ENCODE assay signal across 21 mouse cellular contexts in genomic region chr13:98945381-98945780, GRCm38 (mm10). TPM values are rescaled to one million over a fixed set of nuclear protein-coding genes. Genes with fewer than 3 reads are reported as not detected.
DNase-seq lines count a peak whose midpoint lies in the region; ATAC-seq and TF ChIP-seq lines count a peak whose summit lies in the region.
"Had no signal": no experiment of that assay in that cellular context is flagged by ENCODE, and none has a peak within 500 bp of the region (broad histone marks: within the 10 kb centered on the region; RNA-seq: fewer than 3 reads in every experiment).

No protein-coding gene starts in this region.

- H3K36me3 ChIP-seq in liver, embryonic 12.5 days: no peaks in the 10 kb centered on the region
- no peaks in the 10 kb centered on the region for H3K36me3 ChIP-seq in splenic B cell, adult 2 months (ENCODE audit: control insufficient read depth, insufficient read depth, low read length, poor library complexity, severe bottlenecking)
- H3K36me3 ChIP-seq: limb, embryonic 15.5 days; midbrain, embryonic 13.5 days had no signal

- H3K9me3 ChIP-seq in liver, embryonic 12.5 days (replicated peaks): no peaks in the 10 kb centered on the region
- H3K9me3 ChIP-seq: limb, embryonic 15.5 days; midbrain, embryonic 13.5 days had no signal

- peak; percentile 47 for DNase-seq in kidney, adult 9 months
- no peak for DNase-seq in kidney, adult 11 months
- DNase-seq in splenic B cell, adult 2 months (ENCODE audit: low read depth, low spot score): peak; percentile 74
- no peak for DNase-seq in adrenal gland, postnatal 25 days
- no peak for DNase-seq in heart, postnatal 36 days
- DNase-seq: adrenal gland, postnatal 36 days; cerebellum, postnatal 14 days; heart, postnatal 4 days; layer of hippocampus, adult 9-11 months; right cerebral cortex, adult 18-20 months; thymus, adult 2 months had no signal

- no peak for ATAC-seq in liver, embryonic 12.5 days
- no peak for ATAC-seq in cerebellum, adult (ENCODE audit: insufficient number of reproducible peaks, low FRiP score, low TSS enrichment)
- ATAC-seq: forebrain, embryonic 16.5 days; midbrain, embryonic 13.5 days had no signal

- H3K27me3 ChIP-seq in liver, embryonic 12.5 days (replicated peaks): no peaks in the 10 kb centered on the region
- H3K27me3 ChIP-seq in splenic B cell, adult 2 months (ENCODE audit: control insufficient read depth, insufficient read depth, low read length, poor library complexity, severe bottlenecking): no peaks in the 10 kb centered on the region
- H3K27me3 ChIP-seq: limb, embryonic 15.5 days; midbrain, embryonic 13.5 days had no signal

- H3K4me1 ChIP-seq in bone marrow macrophage, adult 2 months (ENCODE audit: control insufficient read depth, insufficient read depth, low read length): peaks cover 13% of the 10 kb centered on the region
- H3K4me1 ChIP-seq in liver, embryonic 12.5 days: peaks cover 22% of the 10 kb centered on the region
- H3K4me1 ChIP-seq: midbrain, embryonic 13.5 days had no signal

- intact Hi-C loops in heart, postnatal 36 days (cut with DNase I): no loop called here

- TF ChIP-seq POLR2A in bone marrow macrophage, adult 2 months (IDR thresholded peaks at IDR 0.05; ENCODE audit: borderline replicate concordance, low read depth, low read length): no peak

- H3K27ac ChIP-seq in bone marrow macrophage, adult 2 months (ENCODE audit: insufficient read depth, low read depth, low read length): peak overlapping the region; percentile 85
- no peak overlapping the region for H3K27ac ChIP-seq in liver, embryonic 12.5 days
- H3K27ac ChIP-seq: limb, embryonic 15.5 days; midbrain, embryonic 13.5 days had no signal

- H3K9ac ChIP-seq in liver, embryonic 12.5 days: no peak overlapping the region
- H3K9ac ChIP-seq: limb, embryonic 15.5 days; midbrain, embryonic 13.5 days had no signal

- 86% methylated on average over 4 of the region's 4 CpGs for WGBS in liver, embryonic 12.5 days (ENCODE audit: insufficient replicate concordance)

- no peak overlapping the region for H3K4me3 ChIP-seq in bone marrow macrophage, adult 2 months (ENCODE audit: insufficient read depth, low read length)
- H3K4me3 ChIP-seq in liver, embryonic 12.5 days: no peak overlapping the region
- H3K4me3 ChIP-seq: limb, embryonic 15.5 days; midbrain, embryonic 13.5 days had no signal

- H3K4me2 ChIP-seq in liver, embryonic 12.5 days: peak overlapping the region; percentile 56
- H3K4me2 ChIP-seq: limb, embryonic 15.5 days; midbrain, embryonic 13.5 days had no signal

- no peak for TF ChIP-seq CTCF in bone marrow macrophage, adult 2 months (IDR thresholded peaks at IDR 0.05; ENCODE audit: low read depth, low read length)

RNA-seq across cellular contexts. Expression of gene Tnpo1, which starts 19.2 kb away (rescaled TPM):
- polyA plus RNA-seq in bone marrow macrophage, adult 2 months (2012; ENCODE audit: insufficient read depth, insufficient read length, missing spikeins): 50.8 and 65.0 TPM in 2 replicates
- 34.8 and 36.8 TPM in 2 replicates for polyA plus RNA-seq in liver, embryonic 12.5 days (2016; fragmentation: Nextera tagmentation; extraction: Ambion mirVana)
- total RNA-seq in adrenal gland, postnatal 25 days (2021): 106 and 135 TPM in 2 replicates
- 10 to 100 TPM; 71.9 to 73.1 TPM for total RNA-seq in heart, postnatal 36 days (2021)

RNA-seq across cellular contexts. Expression of gene 1700024P04Rik, which starts 39.0 kb away (rescaled TPM):
- polyA plus RNA-seq in bone marrow macrophage, adult 2 months (2012; ENCODE audit: insufficient read depth, insufficient read length, missing spikeins): not detected in 2 replicates
- not detected in 2 replicates for polyA plus RNA-seq in liver, embryonic 12.5 days (2016; fragmentation: Nextera tagmentation; extraction: Ambion mirVana)
- total RNA-seq in adrenal gland, postnatal 25 days (2021): not detected in 2 replicates
- total RNA-seq in heart, postnatal 36 days (2021): not detected
- total RNA-seq: adrenal gland, postnatal 36 days; gastrocnemius, adult 8-10 months; heart, postnatal 4 days; left cerebral cortex, postnatal 14 days had no signal
- polyA plus RNA-seq: activated CD4-positive, CD25-positive, alpha-beta regulatory T cell, adult 4 months; CD4-positive, CD25-positive, alpha-beta regulatory T cell, adult 4 months; forebrain, embryonic 16.5 days; limb, embryonic 15.5 days; midbrain, embryonic 13.5 days had no signal

Comparison
In these comparisons a context has a peak if more than half of its experiments do, and no peak if none do; other contexts are left out.
1. DNase-seq: peak in kidney, adult 9 months (single experiment) and splenic B cell, adult 2 months (single experiment); none in kidney, adult 11 months (single experiment), adrenal gland, postnatal 25 days (single experiment) and heart, postnatal 36 days (0 of 2).